Mouse (Mus musculus): ENCODE results near the gene Anapc16.

GRCm38 (mm10) chr10:59952781-59953563 lies 50.0 kb downstream of the Anapc16 start:
- TF ChIP-seq CTCF (IDR thresholded peaks at IDR 0.05; ENCODE audit: low read depth) (no peak), EP300 (optimal IDR thresholded peaks at IDR 0.05) (no peak)

Measured in stomach, postnatal 0 days (tissue).